Mouse (Mus musculus): ENCODE results near the gene Ckap2l.
A peak's percentile ranks its signal among the peaks of the same experiment; 100 is the strongest.

The Ckap2l gene

DNA sequence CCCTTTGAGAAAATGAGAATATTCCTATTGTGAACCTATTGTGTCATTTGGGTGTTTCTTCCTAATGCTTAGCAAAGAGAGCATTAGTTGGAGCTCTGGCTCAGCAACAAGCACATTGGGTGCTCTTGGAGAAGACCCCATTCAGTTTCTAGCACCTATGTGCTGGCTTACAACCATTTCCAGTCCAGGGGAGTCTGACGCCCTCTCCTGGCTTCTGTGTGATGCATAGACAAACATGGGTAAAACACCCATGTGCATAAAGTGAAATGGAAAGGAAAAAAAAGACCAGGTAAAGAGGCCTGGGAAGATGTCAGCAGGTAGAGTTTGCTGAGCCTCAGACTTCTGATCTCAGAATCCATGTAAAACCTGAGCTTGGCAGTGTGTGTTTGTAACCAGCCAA, 63.8 kb downstream of the Ckap2l start:
- no peak for DNase-seq

GRCm38 (mm10) chr2:129232484-129232883, 64.5 kb downstream of the Ckap2l start:
- DNase-seq = peak; percentile 15 to 19

- DNase-seq = peak; percentile 21 to 26
Observed at GRCm38 (mm10) chr2:129232023-129232422, 65.0 kb downstream of the Ckap2l start.

GRCm38 (mm10) chr2:129229316-129229715, 67.7 kb downstream of the Ckap2l start:
- DNase-seq = no peak

- DNase-seq = no peak
Observed at GRCm38 (mm10) chr2:129228571-129228970, 68.4 kb downstream of the Ckap2l start.

- DNase-seq = no peak
Observed at GRCm38 (mm10) chr2:129227709-129228108, 69.3 kb downstream of the Ckap2l start.

- no peak for DNase-seq
Observed at GRCm38 (mm10) chr2:129227011-129227529, 69.9 kb downstream of the Ckap2l start.

- no peak for DNase-seq
Observed at GRCm38 (mm10) chr2:129226296-129226851, 70.6 kb downstream of the Ckap2l start.

DNA sequence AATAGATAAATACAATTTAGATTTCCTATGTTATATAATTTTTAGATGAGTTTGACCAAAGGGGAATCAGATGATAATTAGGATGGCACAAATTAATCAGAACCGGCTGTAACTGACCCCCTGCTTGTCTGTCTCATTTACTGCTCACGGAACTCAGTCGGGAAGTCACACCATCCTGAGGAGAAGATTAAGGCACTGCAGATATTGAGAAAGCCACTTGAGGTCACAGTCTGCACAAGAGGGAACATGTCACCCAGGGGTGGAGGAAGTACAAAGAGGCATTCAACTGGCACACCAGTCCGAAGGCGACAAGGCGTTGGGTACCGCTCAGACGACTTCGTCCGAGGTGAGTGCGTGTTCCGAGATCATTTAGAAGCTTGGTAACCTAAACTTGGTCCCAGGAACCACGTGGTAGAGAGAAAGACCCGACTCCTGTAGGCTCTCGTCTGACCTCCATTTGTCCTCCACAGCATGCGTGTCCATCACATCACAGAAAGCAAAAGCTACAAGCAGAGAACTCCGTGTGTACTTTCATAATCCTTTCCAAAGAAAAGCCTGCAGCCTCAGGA, 71.7 kb downstream of the Ckap2l start:
- no peak for DNase-seq

DNA sequence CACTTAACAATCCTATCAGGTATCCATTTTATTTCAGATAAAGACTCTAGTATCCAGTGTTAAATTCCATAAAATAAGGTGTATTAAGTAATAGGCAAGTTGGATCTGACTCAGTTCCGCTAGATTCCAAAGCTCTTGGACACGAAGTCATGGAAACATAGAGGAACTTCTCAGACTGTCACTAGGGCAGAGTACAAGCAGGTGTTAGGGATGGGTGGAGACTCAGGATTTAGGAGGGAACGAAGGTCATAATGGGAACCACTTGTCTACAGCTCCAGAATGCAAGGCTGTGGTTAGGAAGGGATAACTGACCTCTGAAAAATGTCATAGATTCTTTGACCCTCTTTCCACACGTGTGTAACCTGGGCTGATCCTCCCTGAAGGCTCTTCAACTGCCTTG, 72.8 kb downstream of the Ckap2l start:
- DNase-seq = no peak

GRCm38 (mm10) chr2:129221097-129221632, 75.8 kb downstream of the Ckap2l start:
- DNase-seq = no peak

GRCm38 (mm10) chr2:129218537-129219105, 78.4 kb downstream of the Ckap2l start:
- no peak for DNase-seq
